In genomic region chr2:125416541-125417245, GRCm38 (mm10) we compare ENCODE assay signal across 21 mouse cellular contexts.
DNase-seq lines count a peak whose midpoint lies in the region; ATAC-seq and TF ChIP-seq lines count a peak whose summit lies in the region.
"Had no signal": no experiment of that assay in that cellular context is flagged by ENCODE, and none has a peak within 500 bp of the region (broad histone marks: within the 10 kb centered on the region; RNA-seq: fewer than 3 reads in every experiment).

No protein-coding gene starts in this region.

- no peak for ATAC-seq in lung, embryonic 16.5 days (ENCODE audit: low read depth)
- ATAC-seq in intestine, postnatal 0 days = no peak
- ATAC-seq: forebrain, embryonic 15.5 days; inflammation-experienced regulatory T-cells, adult 6 months; Patski had no signal

- H3K27me3 ChIP-seq in lung, embryonic 16.5 days (ENCODE audit: control insufficient read depth, insufficient read depth, low read depth, low read length) = no peaks in the 10 kb centered on the region
- no peaks in the 10 kb centered on the region for H3K27me3 ChIP-seq in intestine, postnatal 0 days (replicated peaks; ENCODE audit: control insufficient read depth, insufficient read depth, low read length)
- H3K27me3 ChIP-seq: forebrain, embryonic 15.5 days; liver, embryonic 13.5 days; Patski had no signal

- peak overlapping the region; percentile 12; the same call in 1 of the 2 replicates for H3K27ac ChIP-seq in lung, embryonic 16.5 days (ENCODE audit: low read length)
- H3K27ac ChIP-seq in intestine, postnatal 0 days (ENCODE audit: low read depth, low read length) = no peak overlapping the region
- H3K27ac ChIP-seq: embryonic facial prominence, embryonic 10.5 days; forebrain, embryonic 15.5 days; hindbrain, embryonic 14.5 days; left cerebral cortex, adult 2 months; liver, embryonic 13.5 days; midbrain, embryonic 10.5 days had no signal

- H3K36me3 ChIP-seq in lung, embryonic 16.5 days (ENCODE audit: control insufficient read depth, insufficient read depth, low read length) = peaks cover 9% of the 10 kb centered on the region
- H3K36me3 ChIP-seq in intestine, postnatal 0 days (ENCODE audit: control insufficient read depth, insufficient read depth) = 0 out of 2 replicates have a peak, but pooled peaks cover 4% of the 10 kb centered on the region
- H3K36me3 ChIP-seq: embryonic facial prominence, embryonic 10.5 days; forebrain, embryonic 15.5 days; liver, embryonic 13.5 days had no signal

- 56% methylated on average over 10 of the region's 10 CpGs for WGBS in lung, embryonic 16.5 days
- 73% methylated on average over 10 of the region's 10 CpGs for WGBS in intestine, postnatal 0 days

- DNase-seq in kidney, adult 11 months = peak; percentile 13
- DNase-seq in kidney, postnatal 14 days = no peak
- no peak for DNase-seq in lung, postnatal 4 days
- DNase-seq in adipocyte (ENCODE audit: low spot score) = peak; percentile 54
- peak; percentile 11 to 21 for DNase-seq in kidney, postnatal 4 days
- DNase-seq: adrenal gland, adult 8-10 months; cerebellum, adult 11-12 months; cerebellum, postnatal 10 days; gastrocnemius, postnatal 14 days; heart, postnatal 4 days; layer of hippocampus, adult 9-11 months; liver, embryonic 13.5 days had no signal

- H3K9ac ChIP-seq in lung, embryonic 16.5 days (ENCODE audit: low read length) = no peak overlapping the region
- H3K9ac ChIP-seq in intestine, postnatal 0 days (ENCODE audit: low read depth, low read length) = no peak overlapping the region
- H3K9ac ChIP-seq: forebrain, embryonic 15.5 days; hindbrain, embryonic 14.5 days; liver, embryonic 13.5 days had no signal

- no peak overlapping the region for H3K4me3 ChIP-seq in lung, embryonic 16.5 days (ENCODE audit: low read length)
- no peak overlapping the region for H3K4me3 ChIP-seq in intestine, postnatal 0 days (ENCODE audit: low read depth, low read length)
- H3K4me3 ChIP-seq: embryonic facial prominence, embryonic 10.5 days; forebrain, embryonic 15.5 days; left cerebral cortex, adult 2 months; liver, embryonic 13.5 days; midbrain, embryonic 10.5 days had no signal

- peaks cover 26% of the 10 kb centered on the region for H3K4me1 ChIP-seq in lung, embryonic 16.5 days (replicated peaks; ENCODE audit: control insufficient read depth, insufficient read depth, low read length)
- H3K4me1 ChIP-seq in intestine, postnatal 0 days (replicated peaks; ENCODE audit: control insufficient read depth, insufficient read depth, low read length) = no peaks in the 10 kb centered on the region
- H3K4me1 ChIP-seq: liver, embryonic 13.5 days; midbrain, embryonic 10.5 days had no signal

- no peak for TF ChIP-seq CTCF in intestine, postnatal 0 days (IDR thresholded peaks at IDR 0.05; ENCODE audit: low read depth)

- H3K4me2 ChIP-seq in lung, embryonic 16.5 days (ENCODE audit: low read depth, low read length) = no peak overlapping the region
- no peak overlapping the region for H3K4me2 ChIP-seq in intestine, postnatal 0 days (replicated peaks; ENCODE audit: low read depth)
- H3K4me2 ChIP-seq: forebrain, embryonic 15.5 days; hindbrain, embryonic 14.5 days; liver, embryonic 13.5 days had no signal

- no peaks in the 10 kb centered on the region for H3K9me3 ChIP-seq in lung, embryonic 16.5 days (ENCODE audit: control insufficient read depth, low read length)
- H3K9me3 ChIP-seq in intestine, postnatal 0 days (ENCODE audit: control insufficient read depth) = no peaks in the 10 kb centered on the region
- H3K9me3 ChIP-seq: embryonic facial prominence, embryonic 10.5 days; forebrain, embryonic 15.5 days; liver, embryonic 13.5 days; midbrain, embryonic 10.5 days had no signal

Comparison
In these comparisons a context has a peak if more than half of its experiments do, and no peak if none do; other contexts are left out.
1. DNase-seq: peak in kidney, adult 11 months (single experiment), adipocyte (single experiment) and kidney, postnatal 4 days (2 of 2); none in kidney, postnatal 14 days (single experiment) and lung, postnatal 4 days (0 of 2).